Mouse (Mus musculus): ENCODE data around the gene Gm20918. TPM values are rescaled to one million over a fixed set of nuclear protein-coding genes. Genes with fewer than 3 reads are reported as not detected.
"Not testable (repeated sequence)": the region's sequence is repeated elsewhere in the genome, so short reads cannot be mapped to it uniquely, and the experiment has no call there.

The Gm20918 gene
- polyA plus RNA-seq (2015; fragmentation: Nextera tagmentation; extraction: Ambion mirVana) = not detected in 2 replicates

- not testable (repeated sequence) for ATAC-seq; H3K4me3 ChIP-seq (ENCODE audit: low read depth, low read length); H3K4me1 ChIP-seq (replicated peaks; ENCODE audit: control insufficient read depth, insufficient read depth, low read length); H3K9ac ChIP-seq (ENCODE audit: low read depth, low read length); H3K27me3 ChIP-seq (replicated peaks; ENCODE audit: control insufficient read depth, insufficient read depth, low read length); H3K27ac ChIP-seq (ENCODE audit: low read depth, low read length); H3K9me3 ChIP-seq (ENCODE audit: control insufficient read depth); H3K4me2 ChIP-seq (replicated peaks; ENCODE audit: low read depth); H3K36me3 ChIP-seq (ENCODE audit: control insufficient read depth, insufficient read depth)
These were observed at the start of gene Gm20918 for GRCm38 (mm10) chrY:5043637-5044036. Gene Gm20918 (plus strand): TSS chrY:5043937.

Other genes starting within 250 kb of the Gm20918 start
- not detected in 2 replicates for gene Gm21820, start 205.5 kb downstream of the Gm20918 start, polyA plus RNA-seq (2015; fragmentation: Nextera tagmentation; extraction: Ambion mirVana)

All from intestine, postnatal 0 days (tissue).